Mouse (Mus musculus) MEL (cell line): ENCODE data around the gene Tspan32. TPM values are rescaled to one million over a fixed set of nuclear protein-coding genes. Genes with fewer than 3 reads are reported as not detected.
A peak's percentile ranks its signal among the peaks of the same experiment; 100 is the strongest.

Source experiments
- DNase-seq: peaks from one replicate; pipeline ENCODE4 v3.0.0; 2011; ENCODE audit warnings: low read depth, low spot score
- H3K27ac ChIP-seq: 2 replicates; pipeline ENCODE4 v1.5.1; 2012; ENCODE audit warnings: low read depth, mild to moderate bottlenecking, control low read depth, low read length, moderate library complexity; ENCODE audit not compliant: control insufficient read depth
- H3K27me3 ChIP-seq, 2 experiments: fragments of 150-350 bp in 1 of 2; sonication (generic) in 1 of 2; 2 replicates each; pipeline ENCODE4 v1.6.1; 2012; ENCODE audit warnings: low read length in 2 of 2, mild to moderate bottlenecking in 2 of 2, improper control_type of control experiment in 1 of 2, moderate library complexity in 1 of 2; ENCODE audit not compliant: insufficient read depth in 2 of 2, control insufficient read depth in 1 of 2
- H3K36me3 ChIP-seq, 2 experiments: 2 replicates each; pipeline ENCODE4 v1.6.1; 2012 to 2014; ENCODE audit warnings: low read length in 2 of 2, improper control_type of control experiment in 1 of 2, inconsistent platforms in 1 of 2, mild to moderate bottlenecking in 1 of 2; ENCODE audit not compliant: insufficient read depth in 2 of 2, control insufficient read depth in 1 of 2
- H3K4me1 ChIP-seq, 2 experiments: fragments of 150-350 bp in 1 of 2; sonication (generic) in 1 of 2; 2 replicates each; pipeline ENCODE4 v1.6.1; 2012; ENCODE audit warnings: low read length in 2 of 2, improper control_type of control experiment in 1 of 2, mild to moderate bottlenecking in 1 of 2; ENCODE audit not compliant: insufficient read depth in 2 of 2, control insufficient read depth in 1 of 2
- H3K4me3 ChIP-seq, 2 experiments: fragments of 150-350 bp in 1 of 2; sonication (generic) in 1 of 2; 2 replicates each; pipeline ENCODE4 v1.5.1; 2012; ENCODE audit warnings: low read depth in 2 of 2, low read length in 2 of 2, mild to moderate bottlenecking in 2 of 2, moderate library complexity in 2 of 2, control low read depth in 1 of 2, improper control_type of control experiment in 1 of 2; ENCODE audit not compliant: control insufficient read depth in 1 of 2, insufficient read depth in 1 of 2
- H3K79me2 ChIP-seq: 2 replicates; pipeline ENCODE4 v1.6.1; 2012; ENCODE audit warnings: mild to moderate bottlenecking, low read length, moderate library complexity; ENCODE audit not compliant: control insufficient read depth, poor library complexity, insufficient read depth
- H3K9ac ChIP-seq: 2 replicates; pipeline ENCODE4 v1.6.1; 2012; ENCODE audit warnings: low read depth, mild to moderate bottlenecking, control low read depth, low read length, moderate library complexity; ENCODE audit not compliant: control insufficient read depth, poor library complexity, severe bottlenecking
- H3K9me3 ChIP-seq: fragments of 150-350 bp; sonication (generic); replicated peaks from 2 replicates; pipeline ENCODE4 v1.6.1; 2012; ENCODE audit warnings: mild to moderate bottlenecking, low read length, improper control_type of control experiment, moderate library complexity; ENCODE audit not compliant: insufficient read depth
- BHLHE40 ChIP-seq: IDR thresholded peaks from 2 replicates; pipeline ENCODE4 v1.6.1; 2012; ENCODE audit warnings: low read depth, mild to moderate bottlenecking, inconsistent platforms, low read length, improper control_type of control experiment, borderline replicate concordance
- CHD2 ChIP-seq: IDR thresholded peaks from 2 replicates; pipeline ENCODE4 v1.6.1; 2011; ENCODE audit warnings: low read length, improper control_type of control experiment
- E2F4 ChIP-seq: IDR thresholded peaks from 2 replicates; pipeline ENCODE4 v1.6.1; 2011; ENCODE audit warnings: low read depth, low read length, improper control_type of control experiment, borderline replicate concordance
- ELF1 ChIP-seq: IDR thresholded peaks from 2 replicates; pipeline ENCODE4 v1.6.1; 2014; ENCODE audit warnings: low read depth, mild to moderate bottlenecking, inconsistent platforms, low read length, improper control_type of control experiment, moderate library complexity
- EP300 ChIP-seq, 2 experiments: IDR thresholded peaks; 2 replicates each; pipeline ENCODE4 v1.6.1; 2011; ENCODE audit warnings: improper control_type of control experiment in 2 of 2, low read length in 2 of 2, low read depth in 1 of 2, mild to moderate bottlenecking in 1 of 2
- ETS1 ChIP-seq: IDR thresholded peaks from 2 replicates; pipeline ENCODE4 v1.6.1; 2012; ENCODE audit warnings: low read depth, mild to moderate bottlenecking, inconsistent platforms, low read length, improper control_type of control experiment, moderate library complexity
- HCFC1 ChIP-seq: IDR thresholded peaks from 2 replicates; pipeline ENCODE4 v1.6.1; 2012; ENCODE audit warnings: low read depth, mild to moderate bottlenecking, inconsistent platforms, low read length, improper control_type of control experiment, moderate library complexity
- JUND ChIP-seq: IDR thresholded peaks from 2 replicates; pipeline ENCODE4 v1.6.1; 2011; ENCODE audit warnings: low read depth, mild to moderate bottlenecking, improper control_type of control experiment, low read length
- KAT2A ChIP-seq: conservative IDR thresholded peaks from 2 replicates; pipeline ENCODE4 v1.6.1; 2012; ENCODE audit warnings: low read depth, low read length, improper control_type of control experiment, inconsistent platforms
- MEF2A ChIP-seq: IDR thresholded peaks from 2 replicates; pipeline ENCODE4 v1.6.1; 2014; ENCODE audit warnings: low read depth, mild to moderate bottlenecking, inconsistent platforms, low read length, improper control_type of control experiment; ENCODE audit not compliant: poor library complexity, insufficient replicate concordance, severe bottlenecking; ENCODE audit errors: extremely low read depth
- MYB ChIP-seq: IDR thresholded peaks from 2 replicates; pipeline ENCODE4 v1.6.1; 2011; ENCODE audit warnings: mild to moderate bottlenecking, low read depth, low read length, improper control_type of control experiment
- POLR2AphosphoS5 ChIP-seq: IDR thresholded peaks from 2 replicates; pipeline ENCODE4 v1.6.1; 2012; ENCODE audit warnings: low read depth, borderline replicate concordance, mild to moderate bottlenecking, inconsistent platforms, low read length, moderate library complexity, mixed read lengths
- RAD21 ChIP-seq: IDR thresholded peaks from 2 replicates; pipeline ENCODE4 v1.6.1; 2011; ENCODE audit warnings: mild to moderate bottlenecking, low read depth, low read length, improper control_type of control experiment
- RCOR1 ChIP-seq: IDR thresholded peaks from 2 replicates; pipeline ENCODE4 v1.6.1; 2012; ENCODE audit warnings: low read depth, mild to moderate bottlenecking, inconsistent platforms, low read length, improper control_type of control experiment
- SIN3A ChIP-seq: IDR thresholded peaks from 2 replicates; pipeline ENCODE4 v1.6.1; 2012; ENCODE audit warnings: low read length, improper control_type of control experiment, inconsistent platforms
- SMC3 ChIP-seq: IDR thresholded peaks from 2 replicates; pipeline ENCODE4 v1.6.1; 2011; ENCODE audit warnings: low read depth, low read length, improper control_type of control experiment
- TAL1 ChIP-seq: IDR thresholded peaks from 2 replicates; pipeline ENCODE4 v1.6.1; 2012; ENCODE audit warnings: mild to moderate bottlenecking, inconsistent platforms, low read length, moderate library complexity, mixed read lengths
- TCF12 ChIP-seq: IDR thresholded peaks from 2 replicates; pipeline ENCODE4 v1.6.1; 2014; ENCODE audit warnings: low read depth, mild to moderate bottlenecking, inconsistent platforms, low read length, improper control_type of control experiment, moderate library complexity
- UBTF ChIP-seq: IDR thresholded peaks from 2 replicates; pipeline ENCODE4 v1.6.1; 2012; ENCODE audit warnings: low read depth, mild to moderate bottlenecking, inconsistent platforms, low read length, improper control_type of control experiment, moderate library complexity, borderline replicate concordance; ENCODE audit not compliant: insufficient read depth
- USF1 ChIP-seq: IDR thresholded peaks from 2 replicates; pipeline ENCODE4 v1.6.1; 2014; ENCODE audit warnings: low read depth, mild to moderate bottlenecking, inconsistent platforms, low read length, improper control_type of control experiment, moderate library complexity
- USF2 ChIP-seq, 2 experiments: IDR thresholded peaks; 2 replicates each; pipeline ENCODE4 v1.6.1; 2011 to 2012; ENCODE audit warnings: improper control_type of control experiment in 2 of 2, low read length in 2 of 2, borderline replicate concordance in 1 of 2, inconsistent platforms in 1 of 2, low read depth in 1 of 2, mild to moderate bottlenecking in 1 of 2; ENCODE audit not compliant: insufficient read depth in 1 of 2
- ZKSCAN1 ChIP-seq: IDR thresholded peaks from 2 replicates; pipeline ENCODE4 v1.6.1; 2012; ENCODE audit warnings: low read depth, mild to moderate bottlenecking, inconsistent platforms, low read length, improper control_type of control experiment, moderate library complexity
- ZNF384 ChIP-seq: IDR thresholded peaks from 2 replicates; pipeline ENCODE4 v1.6.1; 2012; ENCODE audit warnings: low read depth, mild to moderate bottlenecking, inconsistent platforms, low read length, improper control_type of control experiment
- polyA plus RNA-seq, 2 experiments: library from polyadenylated mRNA; stranded (reverse) in 1 of 2; unstranded in 1 of 2; fragments of >175 nt in 1 of 2; fragments of >200 nt in 1 of 2; gene quantifications; 2 replicates each; pipeline versions ENCODE4 v1.2.1 to v1.2.4; 2012; ENCODE audit warnings: low replicate concordance in 2 of 2, low read depth in 1 of 2; ENCODE audit not compliant: insufficient read length in 2 of 2, insufficient read depth in 1 of 2, missing spikeins in 1 of 2
- total RNA-seq: library from RNA; depleted of rRNA; stranded (reverse); fragments of 300-350 nt; gene quantifications from 2 replicates; pipeline ENCODE4 v1.2.3, GENCODE M21; 2012

Tspan32 gene
- total and polyA plus RNA-seq, 3 experiments, result 53.5 to 212 (median 205) TPM

DNA sequence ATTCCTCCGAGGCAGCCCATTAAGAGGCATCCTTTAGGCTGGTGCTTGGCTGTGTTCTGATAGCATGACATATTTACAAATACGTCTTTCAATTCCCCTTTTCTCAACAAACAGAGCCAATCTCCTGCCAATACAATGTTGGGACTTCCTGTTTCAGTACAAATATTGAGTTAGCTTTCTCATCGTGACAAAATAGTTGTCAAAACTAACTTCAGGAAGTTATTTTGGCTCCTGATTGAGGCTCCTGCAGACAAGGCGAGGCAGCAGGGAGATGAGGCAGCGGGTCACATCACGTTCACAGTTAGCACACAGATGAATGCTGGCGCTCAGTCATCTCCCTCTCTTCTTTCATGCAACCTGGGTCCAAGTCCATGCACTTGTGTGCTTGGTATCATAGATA, 41.5 kb downstream of the Tspan32 start:
- Histone ChIP-seq H3K27ac (peak overlapping the region; percentile 23), H3K4me3 (no peak overlapping the region), H3K27me3 (no peaks in the 10 kb centered on the region), H3K9ac (no peak overlapping the region), H3K79me2 (no peaks in the 10 kb centered on the region), H3K36me3 (peaks cover 0 to 19% of the 10 kb centered on the region in 2 experiments; a peak in 2 of 4 replicates), H3K4me1 (peaks cover 12 to 33% of the 10 kb centered on the region in 2 experiments), H3K9me3 (no peaks in the 10 kb centered on the region)
- TF ChIP-seq ZNF384, result no peak
- TF ChIP-seq MYB, result no peak
- peak; percentile 58; the same call in 1 of the 2 replicates for TF ChIP-seq SIN3A
- no peak for TF ChIP-seq E2F4
- TF ChIP-seq RAD21, result no peak
- TF ChIP-seq MEF2A, result no peak
- no peak for TF ChIP-seq ZKSCAN1
- no peak for TF ChIP-seq SMC3
- peak; percentile 34 for TF ChIP-seq ETS1
- TF ChIP-seq ELF1, result peak; percentile 56
- no peak for TF ChIP-seq RCOR1
- no peak for TF ChIP-seq POLR2AphosphoS5
- no peak for TF ChIP-seq TCF12
- no peak for TF ChIP-seq KAT2A
- no peak for TF ChIP-seq USF1
- no peak for TF ChIP-seq USF2 (IDR thresholded peaks at IDR 0.05; ENCODE audit: borderline replicate concordance in 1 of 2, insufficient read depth in 1 of 2, low read depth in 1 of 2, low read length in 2 of 2)
- TF ChIP-seq EP300 (IDR thresholded peaks at IDR 0.05; ENCODE audit: low read depth in 1 of 2, low read length in 2 of 2), result peak in 1 of 2 experiments; percentile 30; a peak in 2 of 4 replicates
- TF ChIP-seq TAL1, result no peak
- TF ChIP-seq CHD2, result no peak
- no peak for TF ChIP-seq BHLHE40
- TF ChIP-seq HCFC1, result no peak
- no peak for TF ChIP-seq JUND
- TF ChIP-seq UBTF, result no peak
- peak; percentile 70 for DNase-seq
